Mouse (Mus musculus) midbrain, embryonic 14.5 days (tissue): ENCODE results near the gene Heph. TPM values are rescaled to one million over a fixed set of nuclear protein-coding genes. Genes with fewer than 3 reads are reported as not detected.

ENCODE experiments used
- polyA plus RNA-seq: library from polyadenylated mRNA; unstranded; fragments of >200 nt; fragmentation: Nextera tagmentation; extraction: Ambion mirVana; gene quantifications from 2 replicates; pipeline ENCODE4 v1.2.1, GENCODE M21; 2014

Heph gene
- polyA plus RNA-seq, 1 experiment from 2014 or later, result 6.2 TPM

Other genes with a start within 250 kb of the Heph start
- gene Vsig4, start 161.9 kb upstream of the Heph start, polyA plus RNA-seq, result not detected in 2 replicates
- gene Hsf3, start 935 bp downstream of the Heph start, polyA plus RNA-seq, result not detected in 2 replicates